Mouse (Mus musculus): ENCODE measurements around the gene Gria2. TPM values are rescaled to one million over a fixed set of nuclear protein-coding genes. Genes with fewer than 3 reads are reported as not detected.

The Gria2 gene
- polyA plus RNA-seq, 1 experiment, result 0.06 TPM

- no peaks in the 10 kb centered on the region for H3K36me3 ChIP-seq (ENCODE audit: control insufficient read depth, insufficient read depth, low read length)
- no peak for DNase-seq (ENCODE audit: low read depth in 1 of 2, low spot score in 2 of 2)
- H3K27ac ChIP-seq (ENCODE audit: insufficient read depth, low read length), result no peak overlapping the region
- no peaks in the 10 kb centered on the region for H3K4me1 ChIP-seq (ENCODE audit: control insufficient read depth, insufficient read depth, insufficient read length)
- TF ChIP-seq POLR2A (IDR thresholded peaks at IDR 0.05; ENCODE audit: low read depth, low read length) (no peak), CTCF (IDR thresholded peaks at IDR 0.05; ENCODE audit: extremely low read depth, insufficient read depth, insufficient read length, insufficient replicate concordance) (no peak)
- no peak overlapping the region for H3K4me3 ChIP-seq (ENCODE audit: extremely low read depth, insufficient read depth, insufficient read length)
- H3K27me3 ChIP-seq (ENCODE audit: control insufficient read depth, insufficient read depth, low read length), result no peaks in the 10 kb centered on the region
Measured at GRCm38 (mm10) chr3:80781144-80781530, 21.5 kb downstream of the Gria2 start.

DNA sequence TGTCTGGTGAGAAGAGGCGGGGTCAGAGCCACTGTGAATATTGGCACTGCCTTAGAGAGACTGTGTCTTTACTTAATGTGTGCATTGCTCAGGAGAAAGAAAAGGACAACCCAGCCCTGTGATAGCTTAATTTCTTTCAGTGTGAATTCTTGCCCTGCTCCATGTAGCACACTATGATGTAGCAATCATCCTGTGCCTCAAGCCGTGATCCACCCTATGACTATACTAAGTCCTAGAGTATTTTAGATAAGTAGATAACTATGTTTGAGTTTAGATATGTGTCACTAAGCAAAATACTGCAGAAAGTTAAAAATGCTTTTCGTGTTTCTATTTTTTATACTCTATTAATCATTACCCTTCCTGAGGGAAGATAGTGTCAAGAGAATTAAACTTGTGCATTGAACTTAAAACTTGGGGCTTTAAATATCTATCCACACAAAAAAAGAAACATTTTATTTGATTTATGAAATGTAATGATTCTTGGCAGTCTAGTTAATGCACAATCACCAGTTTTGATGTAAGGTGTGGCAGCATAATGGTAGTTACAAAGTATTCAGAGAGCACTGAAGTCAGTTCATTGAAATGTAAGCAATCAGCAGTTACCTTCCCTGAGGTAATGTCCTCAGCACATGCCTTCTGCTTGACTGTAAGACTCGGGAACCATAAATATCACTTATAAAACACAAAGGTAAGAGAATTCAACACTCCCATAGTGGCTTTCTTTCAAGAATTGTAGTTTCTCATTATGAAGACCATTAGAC is 22.1 kb downstream of the Gria2 start:
- 86% methylated on average over 4 of the region's 4 CpGs for WGBS
- Histone ChIP-seq H3K27ac (ENCODE audit: insufficient read depth, low read length) (no peak overlapping the region), H3K4me1 (ENCODE audit: control insufficient read depth, insufficient read depth, insufficient read length) (no peaks in the 10 kb centered on the region), H3K36me3 (ENCODE audit: control insufficient read depth, insufficient read depth, low read length) (no peaks in the 10 kb centered on the region), H3K4me3 (ENCODE audit: extremely low read depth, insufficient read depth, insufficient read length) (no peak overlapping the region), H3K27me3 (ENCODE audit: control insufficient read depth, insufficient read depth, low read length) (no peaks in the 10 kb centered on the region)
- TF ChIP-seq CTCF (IDR thresholded peaks at IDR 0.05; ENCODE audit: extremely low read depth, insufficient read depth, insufficient read length, insufficient replicate concordance) (no peak), POLR2A (IDR thresholded peaks at IDR 0.05; ENCODE audit: low read depth, low read length) (no peak)
- DNase-seq (ENCODE audit: low read depth in 1 of 2, low spot score in 2 of 2), result no peak

GRCm38 (mm10) chr3:80776628-80777027 is 26.0 kb downstream of the Gria2 start:
- H3K36me3 ChIP-seq (ENCODE audit: control insufficient read depth, insufficient read depth, low read length), result no peaks in the 10 kb centered on the region
- TF ChIP-seq POLR2A (IDR thresholded peaks at IDR 0.05; ENCODE audit: low read depth, low read length), result no peak
- no peak for TF ChIP-seq CTCF (IDR thresholded peaks at IDR 0.05; ENCODE audit: extremely low read depth, insufficient read depth, insufficient read length, insufficient replicate concordance)
- 79% methylated on average over 2 of the region's 2 CpGs for WGBS

DNA sequence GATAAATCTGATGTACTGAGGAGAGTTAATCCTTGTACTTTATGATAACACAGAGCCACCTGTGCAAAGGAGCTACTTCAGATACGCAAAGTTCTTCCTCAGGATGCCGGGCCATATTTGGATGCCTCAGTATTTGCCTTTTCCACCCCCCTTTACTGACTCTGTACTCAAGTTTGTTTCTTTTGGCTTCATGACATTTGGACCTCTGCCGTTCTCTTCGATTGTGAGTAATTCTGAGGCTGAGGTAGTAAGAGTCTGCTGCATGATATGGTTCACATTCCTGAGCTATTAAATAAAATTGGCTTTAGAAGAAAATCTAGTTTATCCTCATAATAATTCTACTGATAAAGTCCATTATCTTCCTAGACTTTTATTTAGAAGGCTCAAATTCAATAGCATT is 26.7 kb downstream of the Gria2 start:
- no peaks in the 10 kb centered on the region for H3K4me1 ChIP-seq (ENCODE audit: control insufficient read depth, insufficient read depth, insufficient read length)
- H3K36me3 ChIP-seq (ENCODE audit: control insufficient read depth, insufficient read depth, low read length), result no peaks in the 10 kb centered on the region
- no peaks in the 10 kb centered on the region for H3K27me3 ChIP-seq (ENCODE audit: control insufficient read depth, insufficient read depth, low read length)
- no peak for DNase-seq (ENCODE audit: low read depth in 1 of 2, low spot score in 2 of 2)
- no peak for TF ChIP-seq CTCF (IDR thresholded peaks at IDR 0.05; ENCODE audit: extremely low read depth, insufficient read depth, insufficient read length, insufficient replicate concordance)
- TF ChIP-seq POLR2A (IDR thresholded peaks at IDR 0.05; ENCODE audit: low read depth, low read length), result no peak
- H3K27ac ChIP-seq (ENCODE audit: insufficient read depth, low read length), result no peak overlapping the region
- H3K4me3 ChIP-seq (ENCODE audit: extremely low read depth, insufficient read depth, insufficient read length), result no peak overlapping the region
- 90% methylated on average over 4 of the region's 4 CpGs for WGBS

More at GRCm38 (mm10) chr3:80776628-80777027, 26.0 kb downstream of the Gria2 start:
- H3K4me1 ChIP-seq (ENCODE audit: control insufficient read depth, insufficient read depth, insufficient read length), result no peaks in the 10 kb centered on the region
- no peak overlapping the region for H3K27ac ChIP-seq (ENCODE audit: insufficient read depth, low read length)
- H3K4me3 ChIP-seq (ENCODE audit: extremely low read depth, insufficient read depth, insufficient read length), result no peak overlapping the region
- no peak for DNase-seq (ENCODE audit: low read depth in 1 of 2, low spot score in 2 of 2)
- no peaks in the 10 kb centered on the region for H3K27me3 ChIP-seq (ENCODE audit: control insufficient read depth, insufficient read depth, low read length)

- Histone ChIP-seq H3K27ac (ENCODE audit: insufficient read depth, low read length) (no peak overlapping the region), H3K27me3 (ENCODE audit: control insufficient read depth, insufficient read depth, low read length) (no peaks in the 10 kb centered on the region), H3K36me3 (ENCODE audit: control insufficient read depth, insufficient read depth, low read length) (no peaks in the 10 kb centered on the region), H3K4me3 (ENCODE audit: extremely low read depth, insufficient read depth, insufficient read length) (no peak overlapping the region), H3K4me1 (ENCODE audit: control insufficient read depth, insufficient read depth, insufficient read length) (no peaks in the 10 kb centered on the region)
- DNase-seq (ENCODE audit: low read depth in 1 of 2, low spot score in 2 of 2), result no peak
- no peak for TF ChIP-seq POLR2A (IDR thresholded peaks at IDR 0.05; ENCODE audit: low read depth, low read length)
- WGBS, result 78% methylated on average over 4 of the region's 4 CpGs
Measured at GRCm38 (mm10) chr3:80774005-80774764, 28.4 kb downstream of the Gria2 start.

DNA sequence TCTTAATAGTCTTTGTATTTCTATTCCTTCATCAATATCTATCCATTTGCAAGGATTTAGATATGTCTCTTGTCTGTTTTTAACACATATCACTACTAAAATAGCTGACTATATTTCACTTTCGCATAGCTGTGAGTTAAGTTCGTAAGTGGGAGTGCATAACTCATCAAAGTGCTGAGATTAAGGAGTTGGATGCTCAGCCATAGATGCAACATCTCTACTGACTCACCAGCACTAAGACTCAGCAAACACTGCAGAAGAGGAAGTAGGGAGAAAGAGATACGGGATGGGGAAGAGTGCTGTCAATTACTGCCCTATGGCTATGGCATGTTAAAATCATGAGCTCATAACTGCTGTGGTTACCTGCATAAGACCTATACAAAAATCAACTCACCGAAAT is 29.4 kb downstream of the Gria2 start:
- Histone ChIP-seq H3K36me3 (ENCODE audit: control insufficient read depth, insufficient read depth, low read length) (no peaks in the 10 kb centered on the region), H3K4me1 (ENCODE audit: control insufficient read depth, insufficient read depth, insufficient read length) (no peaks in the 10 kb centered on the region), H3K4me3 (ENCODE audit: extremely low read depth, insufficient read depth, insufficient read length) (no peak overlapping the region), H3K27ac (ENCODE audit: insufficient read depth, low read length) (no peak overlapping the region), H3K27me3 (ENCODE audit: control insufficient read depth, insufficient read depth, low read length) (no peaks in the 10 kb centered on the region)
- no peak for TF ChIP-seq POLR2A (IDR thresholded peaks at IDR 0.05; ENCODE audit: low read depth, low read length)
- no peak for TF ChIP-seq CTCF (IDR thresholded peaks at IDR 0.05; ENCODE audit: extremely low read depth, insufficient read depth, insufficient read length, insufficient replicate concordance)
- DNase-seq (ENCODE audit: low read depth in 1 of 2, low spot score in 2 of 2), result no peak
- WGBS, result 71% methylated on average over 4 of the region's 4 CpGs
